Mouse (Mus musculus) c-Kit-positive CD71-positive TER-119-negative erythroid progenitor cells, embryonic 14.5 days (primary cell): ENCODE measurements around the gene Serpinb3c.
"Not testable (repeated sequence)": the region's sequence is repeated elsewhere in the genome, so short reads cannot be mapped to it uniquely, and the experiment has no call there.

ENCODE experiments used
- DNase-seq: peaks from one replicate; pipeline ENCODE4 v3.0.0-alpha.2; 2013; ENCODE audit warnings: low read depth

Serpinb3c gene

GRCm38 (mm10) chr1:107278261-107278660 lies at the start of gene Serpinb3c, which contains the start of gene Serpinb3b:
Gene Serpinb3c (minus strand): TSS chr1:107278371.
Gene Serpinb3b (minus strand): TSS chr1:107278361.
- DNase-seq, result not testable (repeated sequence)

- DNase-seq, result not testable (repeated sequence)
Observed at GRCm38 (mm10) chr1:107243170-107243569, 35.0 kb downstream of the Serpinb3c start.
